Mouse (Mus musculus): ENCODE measurements at regions not wholly inside any gene's neighbourhood (a gene's known extent, or its start where the extent isn't known, plus 50 kb on each side); places are given as distances from the start of the nearest gene placed in this dataset.

DNA sequence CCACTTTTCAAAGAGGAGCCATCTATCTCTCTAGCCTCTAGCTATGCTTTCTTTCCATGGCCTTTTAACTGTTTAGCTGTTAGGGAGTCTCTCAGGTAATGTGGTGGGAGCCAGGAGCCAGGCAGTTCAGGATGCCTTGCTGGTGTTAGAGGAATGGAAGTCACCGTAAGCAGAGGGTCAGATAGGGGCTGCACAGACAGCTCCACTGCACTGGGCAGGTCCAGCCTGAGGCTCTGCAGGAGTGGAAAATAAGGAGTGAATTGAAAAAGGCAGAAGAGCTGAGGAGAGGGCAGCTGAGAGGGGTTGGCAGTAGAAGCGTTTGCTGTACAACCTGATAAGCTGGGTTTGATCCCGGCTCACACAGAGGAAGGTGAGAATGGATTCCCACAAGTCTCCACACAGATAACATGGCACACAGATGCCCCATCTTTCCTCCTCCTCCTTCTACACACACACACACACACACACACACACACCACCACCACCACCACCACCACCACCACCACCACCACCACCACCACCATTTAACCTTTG lies 51.3 kb upstream of the Cpsf6 start:
- no peak for DNase-seq

DNA sequence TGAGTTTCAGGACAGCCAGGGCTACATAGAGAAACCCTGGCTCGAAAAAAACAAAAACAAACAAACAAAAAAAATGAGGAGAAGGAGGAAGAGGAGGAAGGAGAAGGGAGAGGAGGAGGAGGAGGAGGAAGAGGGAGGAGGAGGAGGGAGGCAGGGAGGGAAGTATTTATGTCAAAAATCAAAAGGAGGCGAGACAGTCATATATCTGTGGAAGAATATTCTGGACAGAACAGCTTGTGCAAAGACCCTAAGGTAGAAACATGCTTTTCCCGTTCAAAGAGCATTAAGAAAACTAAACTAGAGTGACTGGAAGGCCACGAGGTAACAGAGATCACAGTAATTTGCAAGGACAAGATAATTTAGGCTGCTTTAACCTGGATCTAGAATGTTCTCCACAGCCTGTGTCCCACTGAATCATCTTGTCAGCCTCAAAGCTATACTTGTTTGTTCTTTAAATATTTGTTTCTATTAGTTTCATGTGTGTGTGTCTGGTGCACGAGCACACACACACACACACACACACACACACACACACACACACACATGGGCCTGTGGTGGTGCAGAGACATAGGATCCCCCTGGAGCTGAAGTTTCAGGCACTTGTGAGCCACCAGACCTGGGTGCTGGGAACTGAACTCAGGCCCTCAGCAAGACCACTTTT lies 50.5 kb upstream of the Cpsf6 start:
- DNase-seq: no peak

DNA sequence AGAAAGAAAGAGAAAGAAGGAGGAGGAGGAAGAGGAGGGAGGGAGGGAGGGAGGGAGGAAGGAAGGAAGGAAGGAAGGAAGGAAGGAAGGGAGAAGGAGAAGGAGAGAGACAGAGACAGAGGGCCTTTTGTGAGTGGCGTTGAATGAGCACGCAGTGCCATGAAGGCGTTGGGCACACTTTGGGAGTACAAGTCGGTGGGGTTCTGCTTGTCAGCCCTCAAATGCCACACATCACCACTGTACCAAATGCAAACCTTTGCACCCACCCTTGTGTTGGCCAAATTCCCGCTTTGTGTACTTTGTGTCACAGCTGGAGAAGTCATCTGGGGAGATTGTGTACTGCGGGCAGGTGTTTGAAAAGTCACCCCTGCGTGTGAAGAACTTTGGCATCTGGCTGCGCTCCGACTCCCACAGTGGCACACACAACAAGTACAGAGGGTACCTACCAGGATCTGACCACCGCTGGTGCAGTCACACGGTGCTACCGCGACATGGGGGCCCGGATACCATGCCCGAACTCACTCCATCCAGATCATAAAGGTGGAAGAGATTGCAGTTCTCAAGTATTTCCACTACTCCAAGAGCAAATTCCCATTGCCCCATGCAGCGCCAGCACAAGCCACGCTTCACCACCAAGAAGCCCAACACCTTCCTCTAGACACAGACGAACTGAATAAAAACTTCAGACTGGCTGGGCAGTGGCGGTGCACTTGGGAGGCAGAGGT lies 49.8 kb upstream of the Cpsf6 start:
- no peak for DNase-seq

All from cerebellum, adult 18-20 months (tissue).